Mouse (Mus musculus) WW6 (cell line): ENCODE data around the gene Wdr5.
A peak's percentile ranks its signal among the peaks of the same experiment; 100 is the strongest.

ENCODE experiments used
- DNase-seq: peaks from one replicate; pipeline ENCODE4 v3.0.0-alpha.2; 2013; ENCODE audit warnings: low read depth, low spot score

The Wdr5 gene

GRCm38 (mm10) chr2:27514639-27515328 is at the start of gene Wdr5:
TSS of gene Wdr5 (plus strand) at chr2:27515157.
- DNase-seq = peak; percentile 80

GRCm38 (mm10) chr2:27469292-27469990 is 45.5 kb upstream of the Wdr5 start:
- no peak for DNase-seq

- no peak for DNase-seq
These were observed 45.0 kb upstream of the Wdr5 start for GRCm38 (mm10) chr2:27469991-27470355.

- no peak for DNase-seq
These were observed 44.4 kb upstream of the Wdr5 start for GRCm38 (mm10) chr2:27470535-27470934.

- no peak for DNase-seq
These were observed 43.8 kb upstream of the Wdr5 start for GRCm38 (mm10) chr2:27471170-27471584.

GRCm38 (mm10) chr2:27473061-27473765 is 41.7 kb upstream of the Wdr5 start:
- no peak for DNase-seq

- no peak for DNase-seq
These were observed 41.0 kb upstream of the Wdr5 start for GRCm38 (mm10) chr2:27473911-27474310.

- DNase-seq = no peak
These were observed 40.1 kb upstream of the Wdr5 start for GRCm38 (mm10) chr2:27474621-27475484.

- DNase-seq = peak; percentile 85
These were observed 39.3 kb upstream of the Wdr5 start for GRCm38 (mm10) chr2:27475495-27476302.

GRCm38 (mm10) chr2:27476303-27477192 is 38.4 kb upstream of the Wdr5 start:
- DNase-seq = no peak

- no peak for DNase-seq
These were observed 35.1 kb upstream of the Wdr5 start for GRCm38 (mm10) chr2:27479821-27480220.

GRCm38 (mm10) chr2:27480367-27480766 is 34.6 kb upstream of the Wdr5 start:
- no peak for DNase-seq

- DNase-seq = no peak
These were observed 32.6 kb upstream of the Wdr5 start for GRCm38 (mm10) chr2:27482265-27482861.

- DNase-seq = no peak
These were observed 28.2 kb upstream of the Wdr5 start for GRCm38 (mm10) chr2:27486725-27487124.

GRCm38 (mm10) chr2:27487336-27488049 is 27.5 kb upstream of the Wdr5 start:
- no peak for DNase-seq

- no peak for DNase-seq
These were observed 26.6 kb upstream of the Wdr5 start for GRCm38 (mm10) chr2:27488362-27488761.

- no peak for DNase-seq
These were observed 24.0 kb upstream of the Wdr5 start for GRCm38 (mm10) chr2:27490939-27491338.

- DNase-seq = no peak
These were observed 21.0 kb upstream of the Wdr5 start for GRCm38 (mm10) chr2:27493971-27494370.
